12 mouse cellular contexts compared by ENCODE assay signal in the genomic region with DNA sequence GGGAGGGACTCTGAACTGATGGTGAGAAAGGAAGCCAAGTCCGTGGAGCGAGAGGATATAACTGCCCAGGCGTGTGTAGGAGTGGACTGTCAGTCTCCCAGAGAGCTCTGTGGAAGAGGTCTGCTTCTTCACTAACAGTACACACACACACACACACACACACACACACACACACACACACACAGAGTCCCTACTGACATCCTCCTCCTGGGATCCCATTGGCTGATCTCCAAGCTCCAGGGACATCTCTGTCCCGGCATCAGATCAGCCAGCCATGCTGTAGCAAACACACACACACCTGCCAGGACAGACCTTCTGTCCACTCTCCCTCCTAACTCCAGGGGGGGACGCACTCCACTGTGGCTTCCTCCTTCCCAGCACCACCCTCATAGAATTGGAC.
DNase-seq lines count a peak whose midpoint lies in the region; ATAC-seq and TF ChIP-seq lines count a peak whose summit lies in the region.
"Had no signal": no experiment of that assay in that cellular context is flagged by ENCODE, and none has a peak within 500 bp of the region (broad histone marks: within the 10 kb centered on the region; RNA-seq: fewer than 3 reads in every experiment).

No protein-coding gene starts in this region.

- peaks cover 27% of the 10 kb centered on the region; the same call in 1 of the 2 replicates for H3K4me1 ChIP-seq in heart, embryonic 12.5 days (replicated peaks)
- H3K4me1 ChIP-seq in embryonic facial prominence, embryonic 10.5 days = peaks cover 94% of the 10 kb centered on the region
- H3K4me1 ChIP-seq in hindbrain, postnatal 0 days (ENCODE audit: insufficient read depth, low read length) = peaks cover 28% of the 10 kb centered on the region
- H3K4me1 ChIP-seq in intestine, embryonic 15.5 days (replicated peaks) = peaks cover 14% of the 10 kb centered on the region; the same call in 1 of the 2 replicates

- no peak for TF ChIP-seq CTCF in hindbrain, postnatal 0 days (IDR thresholded peaks at IDR 0.05; ENCODE audit: low read depth)

- no peak for ATAC-seq in heart, embryonic 12.5 days (ENCODE audit: insufficient number of reproducible peaks, low FRiP score)
- no peak for ATAC-seq in hindbrain, postnatal 0 days
- ATAC-seq in intestine, embryonic 15.5 days = no peak
- ATAC-seq: liver, postnatal 0 days had no signal

- H3K4me2 ChIP-seq in heart, embryonic 12.5 days = no peak overlapping the region
- no peak overlapping the region for H3K4me2 ChIP-seq in hindbrain, postnatal 0 days (ENCODE audit: low read depth, low read length)
- no peak overlapping the region for H3K4me2 ChIP-seq in intestine, embryonic 15.5 days (replicated peaks)
- H3K4me2 ChIP-seq: embryonic facial prominence, embryonic 15.5 days had no signal

- H3K27me3 ChIP-seq in heart, embryonic 12.5 days (replicated peaks) = 0 out of 2 replicates have a peak, but pooled peaks cover 5% of the 10 kb centered on the region
- H3K27me3 ChIP-seq in embryonic facial prominence, embryonic 10.5 days (replicated peaks; ENCODE audit: low read depth, poor library complexity, severe bottlenecking) = peaks cover 22% of the 10 kb centered on the region; the same call in 1 of the 2 replicates
- no peaks in the 10 kb centered on the region; the same call in 1 of the 2 replicates for H3K27me3 ChIP-seq in hindbrain, postnatal 0 days (ENCODE audit: insufficient read depth, low read length)
- no peaks in the 10 kb centered on the region for H3K27me3 ChIP-seq in intestine, embryonic 15.5 days (replicated peaks)
- H3K27me3 ChIP-seq: embryonic facial prominence, embryonic 15.5 days had no signal

- H3K27ac ChIP-seq in heart, embryonic 12.5 days (ENCODE audit: poor library complexity, severe bottlenecking) = peak overlapping the region; percentile 47; the same call in 1 of the 2 replicates
- peak overlapping the region; percentile 76 for H3K27ac ChIP-seq in embryonic facial prominence, embryonic 10.5 days (replicated peaks)
- peak overlapping the region; percentile 54 for H3K27ac ChIP-seq in hindbrain, postnatal 0 days
- no peak overlapping the region for H3K27ac ChIP-seq in intestine, embryonic 15.5 days
- H3K27ac ChIP-seq: embryonic facial prominence, embryonic 15.5 days had no signal

- 52% methylated on average over 5 of the region's 5 CpGs for WGBS in heart, embryonic 12.5 days
- WGBS in embryonic facial prominence, embryonic 10.5 days = 52% methylated on average over 5 of the region's 5 CpGs
- 37% methylated on average over 5 of the region's 5 CpGs for WGBS in hindbrain, postnatal 0 days
- 68% methylated on average over 5 of the region's 5 CpGs for WGBS in intestine, embryonic 15.5 days

- H3K36me3 ChIP-seq in heart, embryonic 12.5 days = no peaks in the 10 kb centered on the region
- no peaks in the 10 kb centered on the region for H3K36me3 ChIP-seq in embryonic facial prominence, embryonic 10.5 days (replicated peaks)
- no peaks in the 10 kb centered on the region for H3K36me3 ChIP-seq in hindbrain, postnatal 0 days (ENCODE audit: insufficient read depth, low read length)
- H3K36me3 ChIP-seq in intestine, embryonic 15.5 days = no peaks in the 10 kb centered on the region
- H3K36me3 ChIP-seq: embryonic facial prominence, embryonic 15.5 days had no signal

- intact Hi-C loops in heart, postnatal 10 days (cut with DNase I) = no loop called here

- H3K9ac ChIP-seq in heart, embryonic 12.5 days = no peak overlapping the region
- H3K9ac ChIP-seq in hindbrain, postnatal 0 days (replicated peaks; ENCODE audit: low read length) = no peak overlapping the region
- H3K9ac ChIP-seq in intestine, embryonic 15.5 days = no peak overlapping the region
- H3K9ac ChIP-seq: embryonic facial prominence, embryonic 15.5 days; liver, postnatal 0 days had no signal

- H3K9me3 ChIP-seq in heart, embryonic 12.5 days (replicated peaks) = no peaks in the 10 kb centered on the region; the same call in 1 of the 2 replicates
- H3K9me3 ChIP-seq in embryonic facial prominence, embryonic 10.5 days = no peaks in the 10 kb centered on the region; the same call in 1 of the 2 replicates
- no peaks in the 10 kb centered on the region for H3K9me3 ChIP-seq in hindbrain, postnatal 0 days (ENCODE audit: low read length)
- no peaks in the 10 kb centered on the region for H3K9me3 ChIP-seq in intestine, embryonic 15.5 days
- H3K9me3 ChIP-seq: embryonic facial prominence, embryonic 15.5 days had no signal

- H3K4me3 ChIP-seq in heart, embryonic 12.5 days = no peak overlapping the region
- no peak overlapping the region for H3K4me3 ChIP-seq in embryonic facial prominence, embryonic 10.5 days
- H3K4me3 ChIP-seq in hindbrain, postnatal 0 days (ENCODE audit: low read length) = no peak overlapping the region
- H3K4me3 ChIP-seq in intestine, embryonic 15.5 days (replicated peaks) = no peak overlapping the region
- H3K4me3 ChIP-seq: embryonic facial prominence, embryonic 15.5 days had no signal

- no peak for DNase-seq in heart, postnatal 10 days
- DNase-seq in brain, adult 2 months (ENCODE audit: low read depth, low spot score) = peak; percentile 46
- no peak for DNase-seq in embryonic facial prominence, embryonic 10.5 days (ENCODE audit: low spot score)
- DNase-seq in hindbrain, postnatal 0 days (ENCODE audit: low spot score) = peak; percentile 37
- DNase-seq in embryo, embryonic 11 days = no peak
- DNase-seq in B cell, adult 2 months = no peak
- DNase-seq: gastrocnemius, postnatal 10 days; kidney, postnatal 36 days; liver, postnatal 0 days had no signal

Comparison
In these comparisons a context has a peak if more than half of its experiments do, and no peak if none do; other contexts are left out.
1. DNase-seq: peak in brain, adult 2 months (single experiment) and hindbrain, postnatal 0 days (single experiment); none in heart, postnatal 10 days (0 of 2), embryonic facial prominence, embryonic 10.5 days (single experiment), embryo, embryonic 11 days (single experiment) and B cell, adult 2 months (0 of 2).